Mouse (Mus musculus): ENCODE data around the gene Phb.

DNA sequence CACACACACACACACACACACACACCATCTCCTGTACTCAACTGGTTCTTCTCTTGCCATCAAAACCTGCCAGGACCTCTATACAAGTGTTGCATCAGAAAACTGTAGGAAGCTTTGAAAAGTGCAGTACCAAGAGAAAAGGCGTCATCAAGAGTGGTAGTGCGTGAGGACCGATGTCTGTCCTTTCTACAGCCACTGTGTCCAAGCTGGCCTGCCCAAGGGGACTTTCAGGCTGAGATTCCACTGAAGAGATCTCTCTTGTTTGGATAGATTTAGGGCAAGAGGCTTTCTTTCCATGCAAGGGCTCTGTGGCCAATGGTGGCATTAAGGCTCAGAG, 20.6 kb upstream of the Phb start:
- TF ChIP-seq EP300 (IDR thresholded peaks at IDR 0.05; ENCODE audit: low read depth) (no peak), CTCF (IDR thresholded peaks at IDR 0.05; ENCODE audit: low read depth) (no peak)
